Comparison of ENCODE assay signal across 10 mouse cellular contexts in genomic region chr11:67523806-67524205, GRCm38 (mm10).
A peak's percentile ranks its signal among the peaks of the same experiment; 100 is the strongest.
DNase-seq lines count a peak whose midpoint lies in the region; ATAC-seq and TF ChIP-seq lines count a peak whose summit lies in the region.
"Had no signal": no experiment of that assay in that cellular context is flagged by ENCODE, and none has a peak within 500 bp of the region (broad histone marks: within the 10 kb centered on the region; RNA-seq: fewer than 3 reads in every experiment).

No protein-coding gene starts in this region.

- no peak for TF ChIP-seq CTCF in embryonic fibroblast, embryonic 13.5 days (IDR thresholded peaks at IDR 0.05; ENCODE audit: borderline replicate concordance, insufficient read depth, low read length)

- intact Hi-C loops in left cerebral cortex, postnatal 25 days (cut with DNase I) = no loop called here

- H3K9ac ChIP-seq in hindbrain, embryonic 11.5 days (ENCODE audit: low read depth, low read length) = no peak overlapping the region
- H3K9ac ChIP-seq: liver, embryonic 13.5 days had no signal

- no peak for TF ChIP-seq POLR2A in embryonic fibroblast, embryonic 13.5 days (IDR thresholded peaks at IDR 0.05; ENCODE audit: low read depth, low read length)

- ATAC-seq in hindbrain, embryonic 11.5 days (ENCODE audit: low FRiP score) = no peak
- ATAC-seq: forebrain, embryonic 14.5 days had no signal

- DNase-seq in hindbrain, embryonic 10.5 days (ENCODE audit: low spot score) = no peak
- DNase-seq in hindbrain, embryonic 11.5 days (ENCODE audit: low spot score) = no peak
- peak; percentile 58 for DNase-seq in heart, postnatal 4 days
- DNase-seq in ovary, adult 18-20 months (ENCODE audit: low spot score) = peak; percentile 42
- DNase-seq in thymus, postnatal 10 days (ENCODE audit: low spot score in 2 of 2) = no peak
- DNase-seq in cerebellum, adult 9-11 months = no peak
- no peak for DNase-seq in left cerebral cortex, postnatal 25 days (ENCODE audit: low spot score in 2 of 2)
- DNase-seq: liver, embryonic 13.5 days had no signal

- no peaks in the 10 kb centered on the region for H3K36me3 ChIP-seq in hindbrain, embryonic 10.5 days
- H3K36me3 ChIP-seq in hindbrain, embryonic 11.5 days (ENCODE audit: control insufficient read depth, insufficient read depth, low read length) = no peaks in the 10 kb centered on the region
- H3K36me3 ChIP-seq: liver, embryonic 13.5 days had no signal

- H3K4me3 ChIP-seq in hindbrain, embryonic 10.5 days = no peak overlapping the region
- H3K4me3 ChIP-seq in hindbrain, embryonic 11.5 days (ENCODE audit: low read depth, low read length) = no peak overlapping the region
- H3K4me3 ChIP-seq in embryonic fibroblast, embryonic 13.5 days (ENCODE audit: insufficient read depth, low read length) = no peak overlapping the region
- H3K4me3 ChIP-seq: liver, embryonic 13.5 days had no signal

- WGBS in hindbrain, embryonic 10.5 days = 47% methylated on average over 3 of the region's 3 CpGs
- WGBS in hindbrain, embryonic 11.5 days = 37% methylated on average over 3 of the region's 3 CpGs

- no peak overlapping the region for H3K4me2 ChIP-seq in hindbrain, embryonic 11.5 days (replicated peaks; ENCODE audit: low read depth, low read length)
- H3K4me2 ChIP-seq: liver, embryonic 13.5 days had no signal

- H3K27ac ChIP-seq in hindbrain, embryonic 10.5 days = 0 out of 2 replicates have a peak overlapping the region, but pooled peaks have one; percentile 66
- H3K27ac ChIP-seq in hindbrain, embryonic 11.5 days (ENCODE audit: low read depth, low read length) = no peak overlapping the region
- H3K27ac ChIP-seq in embryonic fibroblast, embryonic 13.5 days (ENCODE audit: insufficient read depth, low read length) = peak overlapping the region; percentile 72
- H3K27ac ChIP-seq: liver, embryonic 13.5 days had no signal

- no peaks in the 10 kb centered on the region for H3K27me3 ChIP-seq in hindbrain, embryonic 10.5 days (ENCODE audit: insufficient read depth, poor library complexity, severe bottlenecking)
- no peaks in the 10 kb centered on the region for H3K27me3 ChIP-seq in hindbrain, embryonic 11.5 days (ENCODE audit: control insufficient read depth, insufficient read depth, low read length)
- H3K27me3 ChIP-seq: liver, embryonic 13.5 days had no signal

- peaks cover 18% of the 10 kb centered on the region for H3K4me1 ChIP-seq in hindbrain, embryonic 10.5 days (replicated peaks)
- no peaks in the 10 kb centered on the region for H3K4me1 ChIP-seq in hindbrain, embryonic 11.5 days (replicated peaks; ENCODE audit: control insufficient read depth, insufficient read depth, low read length)
- H3K4me1 ChIP-seq in embryonic fibroblast, embryonic 13.5 days (ENCODE audit: control insufficient read depth, insufficient read depth, low read length) = peaks cover 17% of the 10 kb centered on the region

- H3K9me3 ChIP-seq in hindbrain, embryonic 10.5 days = no peaks in the 10 kb centered on the region
- no peaks in the 10 kb centered on the region for H3K9me3 ChIP-seq in hindbrain, embryonic 11.5 days (ENCODE audit: control insufficient read depth, low read length)
- H3K9me3 ChIP-seq: liver, embryonic 13.5 days had no signal

Comparison
In these comparisons a context has a peak if more than half of its experiments do, and no peak if none do; other contexts are left out.
1. DNase-seq: peak in heart, postnatal 4 days (single experiment) and ovary, adult 18-20 months (single experiment); none in hindbrain, embryonic 10.5 days (single experiment), hindbrain, embryonic 11.5 days (single experiment), thymus, postnatal 10 days (0 of 2), cerebellum, adult 9-11 months (single experiment) and left cerebral cortex, postnatal 25 days (0 of 2).